Mouse (Mus musculus) cerebellum, adult 2 months (tissue): ENCODE results near the gene Tbc1d5. TPM values are rescaled to one million over a fixed set of nuclear protein-coding genes. Genes with fewer than 3 reads are reported as not detected.

Experiments used
- DNase-seq, 2 experiments: peaks; one replicate each; pipeline ENCODE4 v3.0.0; 2021
- H3K27ac ChIP-seq: fragments of 200-500 bp; 2 replicates; pipeline ENCODE4 v1.5.1; 2012; ENCODE audit warnings: low read length, control low read depth, inconsistent platforms; ENCODE audit not compliant: insufficient read depth
- H3K27me3 ChIP-seq: fragments of 200-500 bp; 2 replicates; pipeline ENCODE4 v1.6.1; 2012; ENCODE audit warnings: inconsistent platforms, mild to moderate bottlenecking, low read length, moderate library complexity; ENCODE audit not compliant: control insufficient read depth, insufficient read depth
- H3K4me1 ChIP-seq: fragments of 200-500 bp; 2 replicates; pipeline ENCODE4 v1.6.1; 2011; ENCODE audit warnings: low read length; ENCODE audit not compliant: control insufficient read depth, insufficient read depth
- H3K4me3 ChIP-seq: fragments of 200-500 bp; replicated peaks from 2 replicates; pipeline ENCODE3; 2011; ENCODE audit warnings: mild to moderate bottlenecking, low read depth, low read length, control low read depth; ENCODE audit not compliant: insufficient read depth
- CTCF ChIP-seq: fragments of 200-500 bp; IDR thresholded peaks from 2 replicates; pipeline ENCODE4 v1.5.1; 2011; ENCODE audit warnings: low read depth, mild to moderate bottlenecking, control low read depth, low read length, moderate library complexity, borderline replicate concordance; ENCODE audit not compliant: insufficient read depth
- POLR2A ChIP-seq: fragments of 200-500 bp; IDR thresholded peaks from 2 replicates; pipeline ENCODE4 v1.6.1; 2011; ENCODE audit warnings: low read length, control low read depth, borderline replicate concordance; ENCODE audit not compliant: insufficient read depth
- WGBS: fragments of 180-500 bp; shearing (Covaris S2); methylation state at CpG from one replicate; pipeline ENCODE4 v1.1.7; 2018; 5-methylcytosine and 5-hydroxymethylcytosine counted together
- polyA plus RNA-seq: library from polyadenylated mRNA; depleted of rRNA; stranded (reverse); fragments of >200 nt; gene quantifications from 2 replicates; pipeline ENCODE4 v1.2.3, GENCODE M21; 2012

Gene Tbc1d5
- polyA plus RNA-seq, 1 experiment = 19.6 TPM

- WGBS = 87% methylated on average over 4 of the region's 4 CpGs
- no peak overlapping the region for H3K27ac ChIP-seq
- DNase-seq = peak in 1 of 2 experiments; percentile 17
- peaks cover 27% of the 10 kb centered on the region for H3K4me1 ChIP-seq
- H3K4me3 ChIP-seq = no peak overlapping the region
- no peaks in the 10 kb centered on the region for H3K27me3 ChIP-seq
- TF ChIP-seq POLR2A (no peak), CTCF (no peak)
These were observed 443.7 kb downstream of the Tbc1d5 start for GRCm38 (mm10) chr17:50735382-50735954.

DNA sequence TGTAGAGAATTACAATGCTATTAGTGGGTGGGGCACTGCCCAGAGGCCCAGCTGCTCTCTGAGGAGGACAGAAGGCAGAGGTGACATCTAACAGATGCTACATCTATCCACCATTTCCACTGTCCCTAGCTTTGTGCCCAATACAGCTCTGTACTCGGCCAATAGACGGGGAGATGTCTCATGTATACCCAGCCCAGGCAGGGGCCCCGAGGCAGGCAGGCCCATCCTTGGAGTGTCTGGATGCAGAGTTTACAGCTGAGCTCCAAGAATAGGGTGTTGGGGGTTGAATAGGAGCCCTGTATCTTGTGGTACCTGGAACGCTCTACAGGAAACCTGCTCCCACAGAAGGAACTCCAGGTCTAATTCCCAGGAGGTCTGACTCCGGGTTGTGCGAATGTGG is 444.4 kb downstream of the Tbc1d5 start:
- H3K4me3 ChIP-seq = no peak overlapping the region
- 87% methylated on average over 6 of the region's 6 CpGs for WGBS
- peaks cover 27% of the 10 kb centered on the region for H3K4me1 ChIP-seq
- no peaks in the 10 kb centered on the region for H3K27me3 ChIP-seq
- DNase-seq = no peak
- TF ChIP-seq CTCF (no peak), POLR2A (no peak)
- H3K27ac ChIP-seq = no peak overlapping the region

DNA sequence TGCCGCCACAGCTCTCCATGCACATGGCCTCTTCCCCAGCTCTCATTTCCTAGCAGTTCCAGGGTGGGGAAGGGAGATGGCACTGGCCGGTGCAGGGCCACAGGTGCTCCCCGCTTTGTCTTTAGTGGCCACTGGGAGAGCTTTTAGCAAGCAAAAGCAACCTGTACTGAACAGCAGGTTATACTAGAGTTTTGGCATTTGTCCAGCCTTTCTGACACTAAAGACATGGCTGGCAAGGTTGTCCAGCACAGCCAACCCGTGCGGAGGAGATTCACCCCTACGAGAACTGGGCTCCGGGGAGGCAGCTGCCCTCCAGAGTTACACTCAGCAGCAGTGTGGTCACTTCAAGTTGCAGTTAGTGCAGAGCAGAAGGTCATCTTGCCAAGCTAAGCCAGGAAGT is 445.8 kb downstream of the Tbc1d5 start:
- Histone ChIP-seq H3K27ac (no peak overlapping the region), H3K27me3 (no peaks in the 10 kb centered on the region), H3K4me1 (peaks cover 27% of the 10 kb centered on the region), H3K4me3 (no peak overlapping the region)
- TF ChIP-seq CTCF (0 out of 2 replicates have a peak, but pooled peaks have one; percentile 1), POLR2A (no peak)
- 30% methylated on average over 7 of the region's 7 CpGs for WGBS
- peak in 1 of 2 experiments; percentile 63 for DNase-seq

DNA sequence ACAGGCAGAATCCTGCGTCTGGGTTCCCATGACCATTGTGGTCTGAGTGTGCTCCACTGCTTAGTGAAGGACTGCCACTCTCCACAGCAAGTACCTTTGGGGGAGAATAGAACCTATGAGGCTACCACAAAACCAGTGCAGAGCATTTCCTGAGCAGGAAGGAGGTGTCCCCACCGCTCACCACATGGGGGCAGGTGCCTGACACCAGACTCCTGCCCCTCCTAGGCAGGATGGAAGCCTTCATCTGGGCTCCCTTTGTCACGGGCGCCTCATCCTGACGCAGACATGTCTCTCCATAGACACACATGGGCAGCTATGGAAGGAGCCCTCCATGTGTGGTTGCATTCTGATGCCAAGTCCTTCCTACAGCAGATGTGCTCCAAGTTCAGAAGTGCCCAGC is 447.3 kb downstream of the Tbc1d5 start:
- no peak overlapping the region for H3K4me3 ChIP-seq
- no peak overlapping the region for H3K27ac ChIP-seq
- no peaks in the 10 kb centered on the region for H3K27me3 ChIP-seq
- DNase-seq = no peak
- whole genome bisulfite sequencing = 94% methylated on average over 5 of the region's 5 CpGs
- no peak for TF ChIP-seq POLR2A
- no peak for TF ChIP-seq CTCF
- H3K4me1 ChIP-seq = peaks cover 19% of the 10 kb centered on the region

DNA sequence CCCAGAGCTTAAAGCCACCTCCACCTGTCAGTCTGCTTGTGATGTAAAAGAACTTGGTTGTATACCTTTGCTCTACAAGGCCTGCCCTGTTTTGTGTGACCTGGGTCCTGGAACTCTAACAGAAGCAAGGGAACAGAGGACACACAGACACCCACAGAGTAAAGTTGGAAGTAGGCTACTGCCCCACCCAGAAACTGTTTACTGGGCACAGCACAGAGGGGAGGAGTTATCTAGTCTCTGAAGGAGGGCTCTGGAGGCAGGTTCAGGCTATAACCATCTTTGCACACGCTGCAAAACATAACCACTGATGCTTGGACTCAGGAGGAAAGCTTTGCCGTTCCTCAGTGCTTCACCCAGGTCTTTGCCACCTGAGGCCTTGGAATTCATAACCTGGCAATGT is 448.3 kb downstream of the Tbc1d5 start:
- Histone ChIP-seq H3K4me1 (peaks cover 12% of the 10 kb centered on the region), H3K4me3 (no peak overlapping the region), H3K27me3 (no peaks in the 10 kb centered on the region), H3K27ac (no peak overlapping the region)
- 49% methylated on average over 2 of the region's 2 CpGs for WGBS
- no peak for DNase-seq
- TF ChIP-seq POLR2A (no peak), CTCF (no peak)

- 95% methylated on average over 6 of the region's 6 CpGs for WGBS
- no peak for DNase-seq
- Histone ChIP-seq H3K4me1 (peaks cover 7% of the 10 kb centered on the region), H3K27me3 (no peaks in the 10 kb centered on the region), H3K4me3 (no peak overlapping the region), H3K27ac (no peak overlapping the region)
- TF ChIP-seq CTCF = no peak
- TF ChIP-seq POLR2A = no peak
These were observed 449.6 kb downstream of the Tbc1d5 start for GRCm38 (mm10) chr17:50729577-50729976.

DNA sequence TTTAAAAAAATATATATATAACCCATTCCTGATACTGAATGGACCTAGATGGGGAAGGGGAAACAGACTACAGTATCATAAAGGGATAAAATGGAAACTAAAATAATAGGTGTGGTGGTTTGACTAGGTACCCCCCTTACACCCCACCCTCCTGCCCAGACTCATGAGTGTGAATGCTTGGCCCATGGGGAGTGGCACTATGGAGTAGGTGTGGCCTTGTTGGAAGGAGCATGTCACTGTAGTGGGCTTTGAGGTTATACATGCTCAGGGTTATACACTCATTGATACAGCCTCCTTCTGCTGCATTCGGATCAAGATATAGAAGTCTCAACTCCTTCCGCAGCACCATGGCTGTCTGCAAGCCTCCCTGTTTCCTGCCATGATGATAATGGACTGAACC is 450.1 kb downstream of the Tbc1d5 start:
- Histone ChIP-seq H3K4me3 (no peak overlapping the region), H3K27me3 (no peaks in the 10 kb centered on the region), H3K27ac (no peak overlapping the region), H3K4me1 (peaks cover 7% of the 10 kb centered on the region)
- 96% methylated on average over 2 of the region's 2 CpGs for WGBS
- DNase-seq = no peak
- TF ChIP-seq CTCF = no peak
- no peak for TF ChIP-seq POLR2A

DNA sequence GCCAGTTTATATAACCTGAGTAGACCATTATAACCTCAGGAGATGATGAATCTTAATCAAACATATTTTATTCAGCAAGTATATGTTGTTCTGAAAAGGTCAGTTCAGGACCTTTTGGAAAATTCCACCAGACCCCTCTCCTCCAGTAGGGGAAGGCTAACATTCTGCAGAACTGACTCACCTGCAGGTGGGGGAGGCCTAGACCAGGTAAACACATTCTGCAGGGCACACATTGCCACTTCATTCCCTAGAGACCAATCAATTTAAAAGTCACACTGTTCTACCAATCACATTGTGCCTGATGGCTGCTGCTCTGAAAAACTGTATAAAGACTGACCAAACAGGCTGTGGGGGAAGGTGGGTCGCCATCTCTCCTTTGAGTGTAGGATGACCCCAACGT is 452.9 kb downstream of the Tbc1d5 start:
- TF ChIP-seq CTCF = no peak
- TF ChIP-seq POLR2A = no peak
- no peak overlapping the region for H3K4me3 ChIP-seq
- 89% methylated on average over 2 of the region's 2 CpGs for WGBS
- H3K4me1 ChIP-seq = peaks cover 3% of the 10 kb centered on the region; the same call in 1 of the 2 replicates
- no peaks in the 10 kb centered on the region for H3K27me3 ChIP-seq
- no peak for DNase-seq
- H3K27ac ChIP-seq = no peak overlapping the region

GRCm38 (mm10) chr17:50724376-50724775 is 454.8 kb downstream of the Tbc1d5 start:
- 87% methylated on average over 2 of the region's 2 CpGs for WGBS
- Histone ChIP-seq H3K27me3 (no peaks in the 10 kb centered on the region), H3K27ac (no peak overlapping the region), H3K4me3 (no peak overlapping the region), H3K4me1 (peaks cover 3% of the 10 kb centered on the region; the same call in 1 of the 2 replicates)
- TF ChIP-seq CTCF (no peak), POLR2A (no peak)
- no peak for DNase-seq
